Mouse (Mus musculus) liver, postnatal 0 days (tissue): ENCODE results near the gene Tsen2. TPM values are rescaled to one million over a fixed set of nuclear protein-coding genes. Genes with fewer than 3 reads are reported as not detected.

Experiments used
- ATAC-seq: fragments of 200-750 bp; cut with Nextera tagmentation; 2 replicates; pipeline ENCODE4 v1.8.0; 2017; ENCODE audit warnings: mild to moderate bottlenecking, moderate library complexity
- DNase-seq: peaks from one replicate; pipeline ENCODE4 v3.0.0-alpha.2; 2016
- H3K27ac ChIP-seq: fragments of 300-500 bp; sonication (generic); 2 replicates; pipeline ENCODE4 v1.5.1; 2014; ENCODE audit warnings: antibody characterized with exemption, moderate library complexity, mild to moderate bottlenecking, low read depth
- H3K27me3 ChIP-seq: fragments of 300-500 bp; sonication (generic); 2 replicates; pipeline ENCODE4 v1.6.1; 2014; ENCODE audit warnings: low read length, control low read depth, mixed read lengths; ENCODE audit not compliant: insufficient read depth
- H3K36me3 ChIP-seq: fragments of 300-500 bp; sonication (generic); replicated peaks from 2 replicates; pipeline ENCODE4 v1.6.1; 2014; ENCODE audit warnings: mild to moderate bottlenecking, control low read depth, low read length, moderate library complexity, mixed read lengths; ENCODE audit not compliant: insufficient read depth
- H3K4me1 ChIP-seq: fragments of 300-500 bp; sonication (generic); 2 replicates; pipeline ENCODE4 v1.6.1; 2014; ENCODE audit warnings: antibody characterized with exemption, mild to moderate bottlenecking, control low read depth; ENCODE audit not compliant: insufficient read depth
- H3K4me2 ChIP-seq: fragments of 300-500 bp; sonication (generic); 2 replicates; pipeline ENCODE4 v1.6.1; 2014; ENCODE audit warnings: low read depth, mild to moderate bottlenecking, low read length, moderate library complexity, mixed read lengths
- H3K4me3 ChIP-seq: fragments of 300-500 bp; sonication (generic); 2 replicates; pipeline ENCODE4 v1.5.1; 2014; ENCODE audit warnings: low read depth, low read length
- H3K9ac ChIP-seq: fragments of 300-500 bp; sonication (generic); replicated peaks from 2 replicates; pipeline ENCODE4 v1.6.1; 2014; ENCODE audit warnings: mild to moderate bottlenecking, moderate library complexity
- H3K9me3 ChIP-seq: fragments of 300-500 bp; sonication (generic); 2 replicates; pipeline ENCODE4 v1.6.1; 2016; ENCODE audit warnings: mild to moderate bottlenecking, control low read depth, low read length, mixed read lengths
- CTCF ChIP-seq: sonication (generic); IDR thresholded peaks from 2 replicates; pipeline ENCODE4 v1.5.1; 2016; ENCODE audit warnings: antibody characterized with exemption, low read depth
- EP300 ChIP-seq: IDR thresholded peaks from 2 replicates; pipeline ENCODE4 v1.6.1; 2016; ENCODE audit warnings: antibody characterized with exemption, low read depth, mild to moderate bottlenecking
- WGBS: fragments of 180-500 bp; shearing (Covaris S2); extraction: QIAGEN DNeasy Blood & Tissue Kit; methylation state at CpG from one replicate; pipeline ENCODE4 v1.1.7; 2014; ENCODE audit not compliant: insufficient replicate concordance; 5-methylcytosine and 5-hydroxymethylcytosine counted together
- polyA plus RNA-seq: library from polyadenylated mRNA; unstranded; fragments of >200 nt; fragmentation: Nextera tagmentation; extraction: Ambion mirVana; gene quantifications from 2 replicates; pipeline ENCODE4 v1.2.1, GENCODE M21; 2015

The Tsen2 gene
- polyA plus RNA-seq, 1 experiment from 2014 or later: 7.5 TPM

- TF ChIP-seq EP300 (no peak), CTCF (no peak)
- DNase-seq (no peak), ATAC-seq (no peak)
- WGBS: 84% methylated on average over 4 of the region's 4 CpGs
- no peaks in the 10 kb centered on the region for H3K36me3 ChIP-seq
- no peaks in the 10 kb centered on the region for H3K9me3 ChIP-seq
- H3K9ac ChIP-seq: no peak overlapping the region
- H3K27me3 ChIP-seq: no peaks in the 10 kb centered on the region
- no peak overlapping the region for H3K27ac ChIP-seq
- no peak overlapping the region for H3K4me3 ChIP-seq
- H3K4me1 ChIP-seq: peaks cover 4% of the 10 kb centered on the region; the same call in 1 of the 2 replicates
- no peak overlapping the region for H3K4me2 ChIP-seq
Measured at GRCm38 (mm10) chr6:115528372-115528771, 16.1 kb upstream of the Tsen2 start.

- ATAC-seq (no peak), DNase-seq (no peak)
- WGBS: 63% methylated on average over 7 of the region's 7 CpGs
- Histone ChIP-seq H3K27me3 (no peaks in the 10 kb centered on the region), H3K4me2 (no peak overlapping the region), H3K9me3 (no peaks in the 10 kb centered on the region), H3K4me3 (no peak overlapping the region), H3K4me1 (no peaks in the 10 kb centered on the region; the same call in 1 of the 2 replicates), H3K36me3 (no peaks in the 10 kb centered on the region), H3K9ac (no peak overlapping the region), H3K27ac (no peak overlapping the region)
- TF ChIP-seq CTCF (no peak), EP300 (no peak)
Measured at GRCm38 (mm10) chr6:115534617-115535016, 9.8 kb upstream of the Tsen2 start.

- Histone ChIP-seq H3K9me3 (no peaks in the 10 kb centered on the region), H3K4me3 (no peak overlapping the region), H3K27ac (no peak overlapping the region), H3K36me3 (no peaks in the 10 kb centered on the region), H3K27me3 (no peaks in the 10 kb centered on the region), H3K4me1 (no peaks in the 10 kb centered on the region; the same call in 1 of the 2 replicates), H3K9ac (no peak overlapping the region), H3K4me2 (no peak overlapping the region)
- no peak for DNase-seq
- WGBS: 72% methylated on average over 4 of the region's 4 CpGs
- TF ChIP-seq EP300 (no peak), CTCF (no peak)
- no peak for ATAC-seq
Measured at GRCm38 (mm10) chr6:115536169-115536568, 8.3 kb upstream of the Tsen2 start.

- Histone ChIP-seq H3K4me1 (peaks cover 10% of the 10 kb centered on the region), H3K27ac (no peak overlapping the region), H3K4me3 (0 out of 2 replicates have a peak overlapping the region, but pooled peaks have one; percentile 4), H3K27me3 (no peaks in the 10 kb centered on the region), H3K9ac (peak overlapping the region; percentile 33; the same call in 1 of the 2 replicates), H3K9me3 (no peaks in the 10 kb centered on the region), H3K4me2 (peak overlapping the region; percentile 69), H3K36me3 (no peaks in the 10 kb centered on the region)
- DNase-seq (peak; percentile 83), ATAC-seq (peak; percentile 60)
- 19% methylated on average over 26 of the region's 26 CpGs for WGBS
- TF ChIP-seq CTCF: peak; percentile 93
- no peak for TF ChIP-seq EP300
Measured at GRCm38 (mm10) chr6:115538645-115539429, 5.6 kb upstream of the Tsen2 start.

GRCm38 (mm10) chr6:115541676-115542275 is 2.7 kb upstream of the Tsen2 start:
- TF ChIP-seq EP300: 0 out of 2 replicates have a peak, but pooled peaks have one; percentile 8
- no peak for TF ChIP-seq CTCF
- H3K27ac ChIP-seq: peak overlapping the region; percentile 72
- H3K9me3 ChIP-seq: no peaks in the 10 kb centered on the region
- H3K4me1 ChIP-seq: peaks cover 13% of the 10 kb centered on the region
- H3K4me2 ChIP-seq: no peak overlapping the region
- no peak overlapping the region for H3K4me3 ChIP-seq
- 27% methylated on average over 6 of the region's 6 CpGs for WGBS
- no peak overlapping the region for H3K9ac ChIP-seq
- H3K36me3 ChIP-seq: 0 out of 2 replicates have a peak, but pooled peaks cover under 1% of the 10 kb centered on the region
- peak; percentile 51 for ATAC-seq
- no peak for DNase-seq
- H3K27me3 ChIP-seq: no peaks in the 10 kb centered on the region

GRCm38 (mm10) chr6:115542341-115542740 is 2.1 kb upstream of the Tsen2 start:
- Histone ChIP-seq H3K9ac (no peak overlapping the region), H3K27me3 (no peaks in the 10 kb centered on the region), H3K9me3 (no peaks in the 10 kb centered on the region), H3K4me2 (no peak overlapping the region), H3K27ac (peak overlapping the region; percentile 50), H3K4me3 (no peak overlapping the region), H3K36me3 (0 out of 2 replicates have a peak, but pooled peaks cover 2% of the 10 kb centered on the region), H3K4me1 (peaks cover 13% of the 10 kb centered on the region)
- WGBS: 51% methylated on average over 3 of the region's 3 CpGs
- DNase-seq (no peak), ATAC-seq (no peak)
- TF ChIP-seq CTCF: 0 out of 2 replicates have a peak, but pooled peaks have one; percentile 3
- TF ChIP-seq EP300: no peak
